Mouse (Mus musculus): ENCODE measurements around the gene Efhd2.

GRCm38 (mm10) chr4:141831361-141831760 lies 43.4 kb downstream of the Efhd2 start:
- no peak for TF ChIP-seq CTCF (IDR thresholded peaks at IDR 0.05; ENCODE audit: borderline replicate concordance, extremely low read depth, insufficient read depth, insufficient read length)
- TF ChIP-seq POLR2A (IDR thresholded peaks at IDR 0.05; ENCODE audit: borderline replicate concordance, extremely low read depth, insufficient read depth, insufficient read length, poor library complexity, severe bottlenecking): no peak
